Mouse (Mus musculus) ZHBTc4 (cell line): Measurements from ENCODE around the gene Cux2.

Source experiments
- DNase-seq: peaks from one replicate; pipeline ENCODE4 v3.0.0-alpha.2; 2011; ENCODE audit warnings: low read depth, low spot score

The Cux2 gene

DNA sequence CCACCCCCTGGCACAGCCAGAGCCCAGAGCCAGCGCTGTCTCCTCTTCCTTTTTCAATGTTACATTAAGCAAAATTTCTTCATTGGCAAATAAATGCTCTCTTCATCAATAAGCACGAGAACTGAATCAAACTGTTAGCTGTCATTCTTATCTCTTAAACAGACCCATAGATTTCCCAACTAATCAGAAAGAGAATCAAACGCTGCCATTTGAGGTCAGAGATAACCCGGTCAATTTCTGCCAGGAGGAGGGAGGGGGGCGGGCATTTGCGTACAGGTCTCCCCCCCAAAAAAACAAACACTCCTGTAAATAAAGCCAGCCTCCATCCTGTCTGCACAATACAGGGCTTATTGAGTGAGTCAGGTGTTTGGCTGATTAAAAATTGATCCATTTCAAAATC is 33.2 kb downstream of the Cux2 start:
- no peak for DNase-seq

DNA sequence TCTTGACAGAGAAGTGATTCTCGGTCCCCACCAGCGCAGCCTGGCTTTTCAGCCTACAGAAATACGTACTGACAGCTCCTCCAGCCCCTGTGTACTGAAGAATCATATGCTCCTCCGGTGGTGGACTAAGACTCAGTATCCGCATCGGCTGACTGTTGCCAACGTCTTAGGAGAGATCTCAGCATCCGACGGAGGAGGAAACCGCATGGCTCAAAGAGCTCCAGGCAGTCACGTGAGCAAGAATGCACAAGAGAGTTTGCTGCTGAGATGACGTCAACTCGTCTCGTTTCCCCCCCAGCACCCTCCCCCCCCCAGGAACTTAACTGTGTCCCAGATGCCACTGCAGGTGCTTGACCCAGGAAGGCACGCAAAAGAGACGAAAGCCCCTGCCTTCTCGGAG is 34.8 kb downstream of the Cux2 start:
- DNase-seq, result no peak

DNA sequence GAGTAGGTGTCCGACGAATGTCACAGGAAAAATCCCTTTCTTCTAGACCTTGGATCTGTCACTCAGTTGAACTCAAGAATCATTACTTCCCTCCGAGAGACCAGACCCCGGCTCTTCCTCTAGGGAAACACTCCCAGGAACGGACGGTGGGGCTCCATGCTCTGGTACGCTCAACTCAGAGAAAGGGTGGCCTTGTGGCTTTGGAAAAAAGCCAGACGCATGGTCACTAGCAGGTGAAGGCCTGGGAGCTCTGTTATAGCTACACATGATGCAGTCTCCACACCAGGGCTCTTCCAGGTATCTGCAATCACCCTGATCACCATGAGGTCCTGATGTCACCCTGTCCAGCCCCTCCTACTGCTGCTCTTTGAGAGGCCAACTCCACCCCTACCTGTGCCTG is 35.2 kb downstream of the Cux2 start:
- no peak for DNase-seq

DNA sequence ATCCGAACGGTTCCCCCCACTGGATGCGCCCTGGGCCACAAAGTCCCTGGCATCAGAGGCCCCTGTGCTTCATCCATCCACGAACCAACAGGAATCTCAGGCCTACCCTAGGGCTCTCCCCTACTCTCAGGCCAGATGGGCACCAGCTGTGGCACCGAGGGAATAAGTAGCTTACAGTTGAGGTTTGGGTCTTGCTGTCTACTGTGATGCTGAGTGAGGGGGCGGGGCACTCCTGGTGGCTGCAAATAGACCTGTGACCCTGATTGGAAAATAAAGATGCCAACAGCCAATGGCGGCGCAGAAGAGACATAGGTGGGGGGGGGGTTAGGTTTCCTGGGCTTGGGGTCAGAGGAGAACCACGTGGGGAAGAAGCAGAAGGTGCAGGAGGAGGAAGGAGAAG is 38.6 kb downstream of the Cux2 start:
- peak; percentile 75 for DNase-seq

GRCm38 (mm10) chr5:122007946-122008441 is 41.9 kb downstream of the Cux2 start:
- DNase-seq, result peak; percentile 29

DNA sequence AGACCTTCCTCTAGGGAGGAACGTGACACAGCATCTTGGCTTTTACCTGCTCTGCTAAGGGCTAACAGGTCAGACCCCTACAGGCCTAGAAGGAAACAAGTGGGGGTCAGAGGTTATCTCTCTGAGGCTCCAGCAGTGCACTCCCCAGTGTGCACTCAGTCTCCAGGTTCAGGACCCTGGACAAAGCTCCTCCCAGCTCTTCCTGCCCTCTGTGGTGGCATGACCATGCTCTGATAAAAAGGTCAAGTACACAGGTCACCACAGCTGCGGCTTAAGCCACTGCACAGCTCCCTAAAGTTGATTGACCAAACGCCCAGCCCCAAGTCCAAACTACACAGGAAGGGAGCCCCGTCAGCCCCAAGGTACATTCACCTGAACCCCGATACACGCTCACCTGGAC is 46.4 kb downstream of the Cux2 start:
- peak; percentile 30 for DNase-seq

DNA sequence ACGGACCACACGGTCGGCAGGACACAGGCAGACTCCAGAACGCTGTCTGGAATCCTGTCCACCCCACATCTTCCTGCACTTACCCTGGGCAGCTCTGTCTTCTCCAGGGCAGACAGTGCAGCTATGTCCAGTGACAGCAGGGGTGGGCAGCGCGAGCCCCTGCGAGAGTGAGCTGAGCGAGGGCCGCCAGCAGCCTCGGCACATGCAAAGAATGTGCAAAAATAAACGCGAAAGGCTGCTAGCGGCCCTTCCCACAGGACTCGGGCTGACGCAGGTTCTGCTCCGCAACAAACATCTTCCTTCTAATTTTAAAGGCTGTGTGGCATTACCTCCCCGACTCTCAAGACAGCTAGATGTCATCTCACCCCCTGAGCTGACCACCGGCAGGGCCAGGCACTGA is 47.8 kb downstream of the Cux2 start:
- no peak for DNase-seq

GRCm38 (mm10) chr5:122001311-122001710 is 48.6 kb downstream of the Cux2 start:
- no peak for DNase-seq

GRCm38 (mm10) chr5:122000381-122000780 is 49.5 kb downstream of the Cux2 start:
- no peak for DNase-seq

DNA sequence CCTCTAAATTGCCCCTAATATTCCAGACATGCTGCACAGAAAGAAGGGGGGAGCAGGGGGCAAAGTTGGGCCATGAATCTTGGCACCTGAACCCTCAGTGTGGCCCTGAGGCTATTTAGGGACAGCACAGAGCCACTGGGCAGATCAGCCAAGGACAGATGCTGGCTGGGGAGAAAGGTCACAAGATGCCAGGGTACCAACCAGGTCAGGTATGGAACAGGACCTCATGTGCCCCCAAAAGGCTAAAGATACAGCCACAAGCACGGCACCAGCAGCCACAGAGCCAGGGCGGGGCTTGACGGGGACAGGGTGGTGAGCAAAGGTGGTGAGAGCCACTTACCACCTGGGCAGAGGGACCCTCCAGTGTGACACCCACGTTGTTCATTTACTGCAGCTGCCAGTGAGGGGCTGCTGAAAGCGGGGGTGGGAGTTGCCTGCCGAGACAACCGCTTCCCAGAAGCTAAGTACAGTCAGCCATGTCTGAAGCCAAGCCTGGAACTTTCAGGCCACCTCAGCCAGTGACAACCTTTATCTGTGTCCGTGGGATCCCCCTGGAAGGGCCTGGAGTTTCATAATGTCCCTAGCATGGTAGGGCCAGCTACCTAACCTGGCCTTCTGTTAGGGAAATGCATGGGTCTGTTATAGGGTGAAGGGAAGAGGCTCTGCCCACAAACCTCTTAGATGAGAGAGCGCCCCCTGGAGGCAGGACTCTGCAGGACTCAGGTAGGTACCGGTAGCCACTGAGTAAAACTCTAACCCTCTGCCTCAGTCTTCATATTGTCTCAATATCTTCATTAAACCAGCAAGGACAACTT is 50.7 kb downstream of the Cux2 start:
- peak; percentile 75 for DNase-seq

DNA sequence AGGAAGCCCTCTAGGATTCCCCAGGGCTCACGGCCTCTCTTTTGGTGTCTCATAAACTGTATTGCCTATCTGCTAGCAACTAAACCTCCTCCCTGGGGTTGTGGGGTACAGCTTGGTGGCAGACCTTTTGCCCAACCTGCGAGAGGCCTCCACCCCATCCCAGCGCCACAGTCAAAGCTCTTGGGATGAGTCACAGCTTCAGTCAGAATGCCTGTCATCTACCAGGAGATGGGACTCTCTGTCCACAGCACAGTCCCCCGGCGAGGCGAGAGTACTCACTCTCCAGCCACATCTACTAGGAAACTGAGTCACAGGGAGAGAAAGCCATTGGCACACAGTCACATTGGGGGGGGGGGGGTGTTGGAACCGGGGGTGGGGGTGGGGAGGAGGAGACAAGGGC is 51.6 kb downstream of the Cux2 start:
- no peak for DNase-seq

DNA sequence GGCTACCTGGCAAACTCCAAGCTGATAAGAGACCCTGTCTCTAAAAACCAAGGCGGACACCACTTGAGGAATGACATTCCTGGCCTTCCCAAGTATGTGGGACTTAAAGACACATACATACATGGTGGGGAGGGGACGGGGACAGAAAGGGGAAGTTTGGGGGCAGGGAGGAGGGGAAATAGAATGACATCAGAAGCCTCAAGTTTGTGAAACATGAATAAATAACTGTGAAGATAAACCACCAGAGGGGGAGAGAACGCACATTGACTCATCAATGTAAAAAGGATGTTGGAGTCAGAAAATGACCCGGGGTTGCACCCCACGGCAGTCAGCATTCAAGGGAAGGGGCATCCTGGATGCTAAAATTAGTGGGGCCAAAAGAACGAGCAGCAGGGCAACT is 53.2 kb downstream of the Cux2 start:
- DNase-seq, result no peak

GRCm38 (mm10) chr5:121994808-121995207 is 55.1 kb downstream of the Cux2 start:
- no peak for DNase-seq

- no peak for DNase-seq
Observed at GRCm38 (mm10) chr5:121991914-121992313, 58.0 kb downstream of the Cux2 start.

DNA sequence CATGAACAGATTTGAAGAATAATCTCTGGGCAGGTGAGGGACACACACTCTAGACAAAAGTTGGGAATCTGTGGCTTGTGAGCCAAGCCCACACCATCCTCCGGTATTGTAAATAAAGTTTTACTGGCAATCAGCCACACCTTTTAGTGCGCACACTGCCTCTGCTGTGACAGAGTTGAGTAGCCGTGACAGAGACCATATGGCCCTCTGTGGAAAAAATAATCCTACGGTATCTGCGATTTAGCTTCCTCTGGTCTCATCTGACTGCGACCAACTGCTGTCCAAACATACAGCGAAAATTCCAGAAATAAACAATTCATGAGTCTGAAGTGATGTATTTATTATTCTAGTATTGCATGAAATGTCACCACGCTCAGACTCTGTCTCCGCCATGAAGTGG is 64.0 kb downstream of the Cux2 start:
- no peak for DNase-seq

GRCm38 (mm10) chr5:121981650-121982131 is 68.2 kb downstream of the Cux2 start:
- peak; percentile 49 for DNase-seq

DNA sequence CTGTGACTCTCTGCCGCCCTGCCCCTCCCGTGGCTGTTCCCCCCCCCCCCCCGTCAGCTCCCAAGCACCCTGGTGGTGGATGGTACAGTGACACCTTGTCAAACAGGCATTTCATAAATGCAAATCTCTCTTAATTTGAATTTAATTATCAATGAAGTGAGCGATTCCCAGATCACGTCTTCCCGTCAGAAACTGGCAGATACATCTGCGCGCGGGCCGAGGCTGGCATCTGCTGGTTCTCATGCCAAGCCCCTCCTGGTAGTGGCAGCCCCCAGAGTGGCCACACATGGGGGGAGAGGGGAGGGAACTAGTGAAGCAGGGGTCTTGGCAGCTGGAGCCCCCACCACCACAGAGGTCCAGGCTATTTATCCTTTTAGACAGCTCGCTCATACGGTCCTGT is 73.6 kb downstream of the Cux2 start:
- DNase-seq, result no peak

GRCm38 (mm10) chr5:121973541-121973940 is 76.4 kb downstream of the Cux2 start:
- DNase-seq, result no peak

- peak; percentile 74 for DNase-seq
Observed at GRCm38 (mm10) chr5:121972680-121973192, 77.2 kb downstream of the Cux2 start.

GRCm38 (mm10) chr5:121968999-121969398 is 80.9 kb downstream of the Cux2 start:
- DNase-seq, result no peak

GRCm38 (mm10) chr5:121968416-121968815 is 81.5 kb downstream of the Cux2 start:
- no peak for DNase-seq

DNA sequence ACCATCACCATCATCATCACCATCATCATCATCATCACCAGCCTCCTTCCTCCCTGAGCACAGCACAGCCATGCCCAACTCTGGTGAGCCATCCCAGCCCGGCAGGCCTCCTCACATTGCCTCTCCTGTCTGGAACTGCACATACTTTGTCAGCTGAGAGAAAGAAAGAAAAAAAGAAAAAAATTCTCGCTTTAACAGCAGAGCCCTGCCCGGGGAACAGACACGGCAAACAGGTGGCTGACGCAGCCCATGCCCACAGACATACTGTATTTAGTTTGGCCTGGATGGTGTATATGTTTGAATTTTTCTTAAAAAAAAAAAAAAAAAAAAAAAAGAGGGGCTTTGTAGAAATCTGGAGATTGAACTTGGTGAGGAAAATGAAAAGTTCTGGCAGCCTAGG is 82.4 kb downstream of the Cux2 start:
- no peak for DNase-seq

GRCm38 (mm10) chr5:121966940-121967339 is 83.0 kb downstream of the Cux2 start:
- no peak for DNase-seq
